In genomic region chr5:32472332-32473028, GRCm38 (mm10) we compare ENCODE assay signal across 9 mouse cellular contexts. TPM values are rescaled to one million over a fixed set of nuclear protein-coding genes. Genes with fewer than 3 reads are reported as not detected.
DNase-seq lines count a peak whose midpoint lies in the region; ATAC-seq and TF ChIP-seq lines count a peak whose summit lies in the region.
"Had no signal": no experiment of that assay in that cellular context is flagged by ENCODE, and none has a peak within 500 bp of the region (broad histone marks: within the 10 kb centered on the region; RNA-seq: fewer than 3 reads in every experiment).

No protein-coding gene starts in this region.

- H3K9ac ChIP-seq in kidney, embryonic 16.5 days (replicated peaks; ENCODE audit: low read length), result no peak overlapping the region
- no peak overlapping the region for H3K9ac ChIP-seq in hindbrain, embryonic 13.5 days
- H3K9ac ChIP-seq in hindbrain, postnatal 0 days (replicated peaks; ENCODE audit: low read length), result no peak overlapping the region

- 86% methylated on average over 4 of the region's 4 CpGs for WGBS in kidney, embryonic 16.5 days
- WGBS in small intestine, adult 2 months, result 32% methylated on average over 4 of the region's 4 CpGs
- 92% methylated on average over 4 of the region's 4 CpGs for whole genome bisulfite sequencing in hindbrain, embryonic 13.5 days
- WGBS in hindbrain, postnatal 0 days, result 93% methylated on average over 4 of the region's 4 CpGs

- no peak overlapping the region for H3K4me3 ChIP-seq in kidney, embryonic 16.5 days (ENCODE audit: low read length)
- no peak overlapping the region for H3K4me3 ChIP-seq in small intestine, adult 2 months (ENCODE audit: low read depth, low read length)
- H3K4me3 ChIP-seq in hindbrain, embryonic 13.5 days, result no peak overlapping the region
- no peak overlapping the region for H3K4me3 ChIP-seq in hindbrain, postnatal 0 days (ENCODE audit: low read length)

- TF ChIP-seq POLR2A in small intestine, adult 2 months (IDR thresholded peaks at IDR 0.05; ENCODE audit: low read depth, low read length), result no peak

- peaks cover 7% of the 10 kb centered on the region; the same call in 1 of the 2 replicates for H3K4me1 ChIP-seq in kidney, embryonic 16.5 days (ENCODE audit: insufficient read depth, low read length)
- H3K4me1 ChIP-seq in small intestine, adult 2 months (ENCODE audit: control insufficient read depth, insufficient read depth, insufficient read length, low read length), result peaks cover 16% of the 10 kb centered on the region; the same call in 1 of the 2 replicates
- H3K4me1 ChIP-seq in hindbrain, embryonic 13.5 days (replicated peaks), result 0 out of 2 replicates have a peak, but pooled peaks cover 2% of the 10 kb centered on the region
- 0 out of 2 replicates have a peak, but pooled peaks cover 4% of the 10 kb centered on the region for H3K4me1 ChIP-seq in hindbrain, postnatal 0 days (ENCODE audit: insufficient read depth, low read length)

- TF ChIP-seq CTCF in small intestine, adult 2 months (IDR thresholded peaks at IDR 0.05; ENCODE audit: extremely low read depth, insufficient read length, insufficient replicate concordance, low read depth, low read length), result no peak
- no peak for TF ChIP-seq CTCF in hindbrain, postnatal 0 days (IDR thresholded peaks at IDR 0.05; ENCODE audit: low read depth)

- peak; percentile 23 for DNase-seq in kidney, adult 11 months
- peak; percentile 26 for DNase-seq in kidney, postnatal 10 days
- no peak for DNase-seq in hindbrain, postnatal 0 days (ENCODE audit: low spot score)
- DNase-seq in ovary, postnatal 36 days (ENCODE audit: low spot score), result no peak
- DNase-seq: cerebellum, adult 11 months had no signal

- H3K27ac ChIP-seq in kidney, embryonic 16.5 days (ENCODE audit: low read length), result no peak overlapping the region
- H3K27ac ChIP-seq in small intestine, adult 2 months (ENCODE audit: insufficient read depth, low read depth, low read length), result peak overlapping the region; percentile 51
- no peak overlapping the region for H3K27ac ChIP-seq in hindbrain, embryonic 13.5 days
- no peak overlapping the region for H3K27ac ChIP-seq in hindbrain, postnatal 0 days

- no peak for ATAC-seq in kidney, embryonic 16.5 days (ENCODE audit: low FRiP score, low TSS enrichment)
- 0 out of 2 replicates have a peak, but pooled peaks have one; percentile 12 for ATAC-seq in granulocyte monocyte progenitor cell, adult 5-6 weeks (replicated peaks; ENCODE audit: poor library complexity, severe bottlenecking)
- ATAC-seq in hindbrain, embryonic 13.5 days (ENCODE audit: low FRiP score), result no peak
- ATAC-seq in hindbrain, postnatal 0 days, result no peak

- H3K9me3 ChIP-seq in kidney, embryonic 16.5 days (ENCODE audit: low read length), result no peaks in the 10 kb centered on the region
- no peaks in the 10 kb centered on the region for H3K9me3 ChIP-seq in hindbrain, embryonic 13.5 days
- no peaks in the 10 kb centered on the region for H3K9me3 ChIP-seq in hindbrain, postnatal 0 days (ENCODE audit: low read length)

- no peaks in the 10 kb centered on the region for H3K27me3 ChIP-seq in kidney, embryonic 16.5 days (ENCODE audit: insufficient read depth, low read length)
- no peaks in the 10 kb centered on the region for H3K27me3 ChIP-seq in small intestine, adult 2 months (ENCODE audit: control insufficient read depth, insufficient read depth, low read length)
- no peaks in the 10 kb centered on the region for H3K27me3 ChIP-seq in hindbrain, embryonic 13.5 days
- H3K27me3 ChIP-seq in hindbrain, postnatal 0 days (ENCODE audit: insufficient read depth, low read length), result no peaks in the 10 kb centered on the region

- no peaks in the 10 kb centered on the region for H3K36me3 ChIP-seq in kidney, embryonic 16.5 days (ENCODE audit: insufficient read depth, low read length)
- H3K36me3 ChIP-seq in small intestine, adult 2 months (ENCODE audit: control insufficient read depth, insufficient read depth, low read length), result no peaks in the 10 kb centered on the region
- no peaks in the 10 kb centered on the region for H3K36me3 ChIP-seq in hindbrain, embryonic 13.5 days
- H3K36me3 ChIP-seq in hindbrain, postnatal 0 days (ENCODE audit: insufficient read depth, low read length), result no peaks in the 10 kb centered on the region

- no peak overlapping the region for H3K4me2 ChIP-seq in kidney, embryonic 16.5 days (replicated peaks; ENCODE audit: low read depth, low read length)
- H3K4me2 ChIP-seq in hindbrain, embryonic 13.5 days, result no peak overlapping the region
- no peak overlapping the region for H3K4me2 ChIP-seq in hindbrain, postnatal 0 days (ENCODE audit: low read depth, low read length)

RNA-seq across cellular contexts. Expression of gene Ppp1cb, which starts 13.8 kb away (rescaled TPM):
- polyA plus RNA-seq in kidney, embryonic 16.5 days (2015; fragmentation: Nextera tagmentation; extraction: Ambion mirVana), result 190 and 195 TPM in 2 replicates
- 112 and 221 TPM in 2 replicates for total RNA-seq in granulocyte monocyte progenitor cell, adult 5-6 weeks (2014; fragmentation: Nextera tagmentation)
- 282 and 366 TPM in 2 replicates for total RNA-seq in granulocyte monocyte progenitor cell, adult 5-6 weeks (2017)
- 2.2 and 4.5 TPM in 2 replicates for polyA plus RNA-seq in small intestine, adult 2 months (2012; rRNA removed)
- polyA plus RNA-seq in hindbrain, embryonic 13.5 days (2015; fragmentation: Nextera tagmentation; extraction: Ambion mirVana), result 205 and 207 TPM in 2 replicates
- total RNA-seq in hindbrain, postnatal 0 days (2014; rRNA removed), result 109 and 110 TPM in 2 replicates
- polyA plus RNA-seq in hindbrain, postnatal 0 days (2015; fragmentation: Nextera tagmentation; extraction: Ambion mirVana), result 199 TPM in 2 replicates

Comparison
In these comparisons a context has a peak if more than half of its experiments do, and no peak if none do; other contexts are left out.
1. DNase-seq: peak in kidney, adult 11 months (single experiment) and kidney, postnatal 10 days (single experiment); none in hindbrain, postnatal 0 days (single experiment) and ovary, postnatal 36 days (single experiment).
2. RNA of gene Ppp1cb, which starts 13.8 kb away (polyA plus RNA-seq): 205 to 207 TPM in hindbrain, embryonic 13.5 days, 199 TPM in hindbrain, postnatal 0 days and 190 to 195 TPM in kidney, embryonic 16.5 days; 2.2 to 4.5 TPM in small intestine, adult 2 months; every median in the first group is over 10 times any median in the second.